Mouse (Mus musculus) left cerebral cortex, adult 8-10 months (tissue): ENCODE results near the gene Gprc6a. TPM values are rescaled to one million over a fixed set of nuclear protein-coding genes. Genes with fewer than 3 reads are reported as not detected.

Source experiments
- DNase-seq, 2 experiments: peaks; one replicate each; pipeline ENCODE4 v3.0.0; 2022; ENCODE audit warnings: low spot score in 2 of 2
- total RNA-seq, 4 experiments: library from RNA; stranded (reverse); gene quantifications; 2 replicates each; pipeline ENCODE4 v1.2.4; 2022

Gene Gprc6a
- total RNA-seq, 4 experiments from 2014 or later = not detected

- no peak for DNase-seq
Observed at GRCm38 (mm10) chr10:51590139-51590574, 41.1 kb downstream of the Gprc6a start, which contains the start of gene Fam162b. Gene Fam162b (minus strand): TSS chr10:51590517.

- no peak for DNase-seq
Observed at GRCm38 (mm10) chr10:51584919-51585318, 46.3 kb downstream of the Gprc6a start.

GRCm38 (mm10) chr10:51584378-51584777 is 46.9 kb downstream of the Gprc6a start:
- DNase-seq = no peak

GRCm38 (mm10) chr10:51571225-51571996 is 59.9 kb downstream of the Gprc6a start:
- no peak for DNase-seq

Other genes with a start within 250 kb of the Gprc6a start
- gene Gm49339, start 150.8 kb downstream of the Gprc6a start, total RNA-seq = 1 to 10 TPM in 1 of 4 experiments, under 1 TPM in 1, not detected in 2; 0.50 to 2.3 TPM
- 1 to 10 TPM in 2 of 4 experiments, under 1 TPM in 1, not detected in 1; 0.63 to 2.7 (median 1.1) TPM for gene Lilr4b, start 150.8 kb downstream of the Gprc6a start, total RNA-seq
- 1 to 10 TPM in 2 of 4 experiments, under 1 TPM in 2; 0.44 to 4.5 (median 1.8) TPM for gene Lilrb4a, start 140.5 kb downstream of the Gprc6a start, total RNA-seq
- gene Fam162b, start 40.9 kb downstream of the Gprc6a start, total RNA-seq = not detected
- gene Rfx6, start 46.3 kb upstream of the Gprc6a start, total RNA-seq = not detected